Mouse (Mus musculus): ENCODE results near the gene Krtap1-3.
"Not testable (repeated sequence)": the region's sequence is repeated elsewhere in the genome, so short reads cannot be mapped to it uniquely, and the experiment has no call there.

Gene Krtap1-3

GRCm38 (mm10) chr11:99590981-99591380, at the start of gene Krtap1-3:
Gene Krtap1-3, minus strand, starts transcription at chr11:99591339.
- in situ Hi-C loops (cut with MboI; ENCODE audit: low sequenced_read_pairs): no loop called here

- in situ Hi-C loops (cut with MboI; ENCODE audit: low sequenced_read_pairs): no loop called here
These were observed 49.8 kb upstream of the Krtap1-3 start for GRCm38 (mm10) chr11:99640926-99641325.

GRCm38 (mm10) chr11:99637086-99637485, 45.9 kb upstream of the Krtap1-3 start:
- in situ Hi-C loops (cut with MboI; ENCODE audit: low sequenced_read_pairs): no loop called here

GRCm38 (mm10) chr11:99634653-99635134, 43.6 kb upstream of the Krtap1-3 start, which contains the start of gene Krtap4-2:
Gene Krtap4-2, minus strand, starts transcription at chr11:99635084.
- in situ Hi-C loops (cut with MboI; ENCODE audit: low sequenced_read_pairs): no loop called here

- in situ Hi-C loops (cut with MboI; ENCODE audit: low sequenced_read_pairs): no loop called here
These were observed 42.2 kb upstream of the Krtap1-3 start for GRCm38 (mm10) chr11:99633293-99633692.

GRCm38 (mm10) chr11:99630890-99631289, 39.8 kb upstream of the Krtap1-3 start:
- in situ Hi-C loops (cut with MboI; ENCODE audit: low sequenced_read_pairs): no loop called here

GRCm38 (mm10) chr11:99628138-99628537, 37.0 kb upstream of the Krtap1-3 start, which contains the start of gene Krtap4-1:
Gene Krtap4-1, minus strand, starts transcription at chr11:99628238.
- in situ Hi-C loops (cut with MboI; ENCODE audit: low sequenced_read_pairs): no loop called here

- in situ Hi-C loops (cut with MboI; ENCODE audit: low sequenced_read_pairs): no loop called here
These were observed 29.2 kb upstream of the Krtap1-3 start, which contains the start of gene Gm11562 for GRCm38 (mm10) chr11:99620335-99620734. Gene Gm11562, minus strand, starts transcription at chr11:99620435.

- in situ Hi-C loops (cut with MboI; ENCODE audit: low sequenced_read_pairs): no loop called here
These were observed 23.7 kb upstream of the Krtap1-3 start, which contains the start of gene Krtap2-4 for GRCm38 (mm10) chr11:99614796-99615363. Gene Krtap2-4, minus strand, starts transcription at chr11:99614846.

- in situ Hi-C loops (cut with MboI; ENCODE audit: low sequenced_read_pairs): not testable (repeated sequence)
These were observed 18.9 kb upstream of the Krtap1-3 start, which contains the start of gene Gm11937 for GRCm38 (mm10) chr11:99610089-99610488. Gene Gm11937, minus strand, starts transcription at chr11:99610189.

- in situ Hi-C loops (cut with MboI; ENCODE audit: low sequenced_read_pairs): no loop called here
These were observed 18.0 kb upstream of the Krtap1-3 start for GRCm38 (mm10) chr11:99609126-99609525.

GRCm38 (mm10) chr11:99603208-99603607, 12.1 kb upstream of the Krtap1-3 start, which contains the start of gene Gm11938:
Gene Gm11938, minus strand, starts transcription at chr11:99603308.
- in situ Hi-C loops (cut with MboI; ENCODE audit: low sequenced_read_pairs): not testable (repeated sequence)

GRCm38 (mm10) chr11:99597742-99598141, 6.6 kb upstream of the Krtap1-3 start, which contains the start of gene Krtap9-3:
Gene Krtap9-3, minus strand, starts transcription at chr11:99598105.
- in situ Hi-C loops (cut with MboI; ENCODE audit: low sequenced_read_pairs): not testable (repeated sequence)

GRCm38 (mm10) chr11:99585096-99585495, 6.0 kb downstream of the Krtap1-3 start:
- in situ Hi-C loops (cut with MboI; ENCODE audit: low sequenced_read_pairs): no loop called here

- in situ Hi-C loops (cut with MboI; ENCODE audit: low sequenced_read_pairs): no loop called here
These were observed 7.9 kb downstream of the Krtap1-3 start, which contains the start of gene Krtap1-4 for GRCm38 (mm10) chr11:99583245-99583704. Gene Krtap1-4, minus strand, starts transcription at chr11:99583654.

GRCm38 (mm10) chr11:99581564-99581963, 9.6 kb downstream of the Krtap1-3 start:
- in situ Hi-C loops (cut with MboI; ENCODE audit: low sequenced_read_pairs): no loop called here

- in situ Hi-C loops (cut with MboI; ENCODE audit: low sequenced_read_pairs): no loop called here
These were observed 10.1 kb downstream of the Krtap1-3 start for GRCm38 (mm10) chr11:99581051-99581450.

- in situ Hi-C loops (cut with MboI; ENCODE audit: low sequenced_read_pairs): no loop called here
These were observed 10.5 kb downstream of the Krtap1-3 start, which contains the start of gene Krtap1-5 for GRCm38 (mm10) chr11:99580636-99581035. Gene Krtap1-5, minus strand, starts transcription at chr11:99581016.

GRCm38 (mm10) chr11:99574106-99574505, 17.0 kb downstream of the Krtap1-3 start:
- in situ Hi-C loops (cut with MboI; ENCODE audit: low sequenced_read_pairs): no loop called here

- in situ Hi-C loops (cut with MboI; ENCODE audit: low sequenced_read_pairs): no loop called here
These were observed 18.0 kb downstream of the Krtap1-3 start for GRCm38 (mm10) chr11:99573164-99573563.

- in situ Hi-C loops (cut with MboI; ENCODE audit: low sequenced_read_pairs): no loop called here
These were observed 24.6 kb downstream of the Krtap1-3 start, which contains the start of gene Krtap3-1 for GRCm38 (mm10) chr11:99566530-99566929. Gene Krtap3-1, minus strand, starts transcription at chr11:99566630.

- in situ Hi-C loops (cut with MboI; ENCODE audit: low sequenced_read_pairs): no loop called here
These were observed 28.6 kb downstream of the Krtap1-3 start for GRCm38 (mm10) chr11:99562580-99562979.
